Mouse (Mus musculus) brain, embryonic 14.5 days (tissue): ENCODE results near the gene Sox5. TPM values are rescaled to one million over a fixed set of nuclear protein-coding genes. Genes with fewer than 3 reads are reported as not detected.

Experiments
- DNase-seq: peaks from one replicate; pipeline ENCODE4 v3.0.0-alpha.2; 2011; ENCODE audit warnings: low read depth
- CTCF ChIP-seq: fragments of 200-500 bp; IDR thresholded peaks from 2 replicates; pipeline ENCODE4 v1.5.1; 2012; ENCODE audit warnings: inconsistent platforms, mild to moderate bottlenecking, moderate library complexity, borderline replicate concordance; ENCODE audit not compliant: insufficient read depth, insufficient read length; ENCODE audit errors: extremely low read depth
- POLR2A ChIP-seq: fragments of 200-500 bp; IDR thresholded peaks from 2 replicates; pipeline ENCODE4 v1.6.1; 2012; ENCODE audit warnings: mild to moderate bottlenecking, inconsistent platforms, borderline replicate concordance; ENCODE audit not compliant: poor library complexity, insufficient read depth, insufficient read length, severe bottlenecking; ENCODE audit errors: extremely low read depth
- polyA plus RNA-seq: library from polyadenylated mRNA; depleted of rRNA; stranded (reverse); fragments of >200 nt; gene quantifications from 2 replicates; pipeline ENCODE4 v1.2.3, GENCODE M21; 2012

Gene Sox5
- polyA plus RNA-seq, 1 experiment: 30.3 TPM

- DNase-seq: no peak
- TF ChIP-seq CTCF (no peak), POLR2A (no peak)
Observed at GRCm38 (mm10) chr6:144737786-144738185, 44.0 kb downstream of the Sox5 start.

DNA sequence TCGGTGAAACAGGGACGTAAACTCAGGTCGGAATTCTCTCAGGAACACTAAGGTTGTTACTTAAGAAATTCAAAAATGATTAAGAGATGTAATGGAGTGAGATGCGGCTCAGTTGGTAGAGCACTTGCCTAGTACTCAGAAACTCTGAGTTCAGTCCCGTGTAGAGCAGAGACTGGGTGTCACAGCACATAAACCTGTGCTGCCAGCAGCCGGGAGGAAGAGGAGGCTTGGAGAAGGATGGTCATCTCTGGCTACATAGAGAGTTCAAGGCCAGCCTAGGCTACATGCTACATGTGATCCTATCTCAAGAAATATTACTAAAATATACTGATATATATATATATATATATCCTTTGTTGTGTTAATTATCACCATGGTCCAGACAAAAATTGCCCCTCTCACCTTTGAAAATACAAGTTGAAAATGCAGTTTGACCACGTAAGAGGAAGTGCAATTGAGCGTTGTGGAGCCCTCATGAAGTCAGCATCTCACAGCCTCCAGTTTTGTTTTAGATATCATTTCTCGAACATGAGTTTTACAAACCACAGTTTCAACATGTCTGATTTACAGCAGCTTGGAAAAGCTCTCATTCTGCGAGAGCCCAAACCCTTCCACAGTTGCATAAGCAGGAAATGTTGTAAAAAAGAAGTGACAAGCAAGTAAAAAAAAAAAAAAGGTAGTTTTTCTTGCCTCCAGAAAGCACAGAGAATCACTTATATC, 50.4 kb downstream of the Sox5 start:
- peak; percentile 44 for DNase-seq
- TF ChIP-seq POLR2A: no peak
- TF ChIP-seq CTCF: no peak

- no peak for TF ChIP-seq CTCF
- TF ChIP-seq POLR2A: no peak
- no peak for DNase-seq
Observed at GRCm38 (mm10) chr6:144723530-144724144, 58.1 kb downstream of the Sox5 start.

- TF ChIP-seq CTCF (no peak), POLR2A (no peak)
- no peak for DNase-seq
Observed at GRCm38 (mm10) chr6:144723024-144723423, 58.8 kb downstream of the Sox5 start.

- DNase-seq: no peak
- no peak for TF ChIP-seq POLR2A
- no peak for TF ChIP-seq CTCF
Observed at GRCm38 (mm10) chr6:144720846-144721245, 60.9 kb downstream of the Sox5 start.

GRCm38 (mm10) chr6:144716376-144716775, 65.4 kb downstream of the Sox5 start:
- no peak for DNase-seq
- TF ChIP-seq POLR2A: no peak
- no peak for TF ChIP-seq CTCF

DNA sequence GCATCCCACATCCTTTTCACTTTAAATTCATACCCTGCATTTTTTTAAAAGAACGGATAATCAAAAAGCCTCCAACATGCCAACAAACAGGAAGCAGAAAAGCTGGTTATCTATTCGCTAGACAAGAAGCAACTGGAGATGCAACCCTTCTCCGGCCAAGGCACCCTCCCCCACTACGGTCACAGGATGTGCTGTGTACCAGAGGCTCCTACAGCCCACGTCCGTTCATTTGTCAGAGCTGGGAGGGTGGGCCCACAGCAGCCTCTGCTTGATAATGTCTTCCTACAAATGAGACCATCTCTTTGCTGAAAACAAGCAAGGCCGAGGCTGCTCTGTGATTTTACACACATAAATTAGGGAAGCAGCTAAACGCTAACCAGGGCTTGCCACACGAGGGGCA, 69.9 kb downstream of the Sox5 start:
- TF ChIP-seq CTCF (no peak), POLR2A (no peak)
- DNase-seq: peak; percentile 62

- TF ChIP-seq CTCF: no peak
- DNase-seq: no peak
Observed at GRCm38 (mm10) chr6:144710816-144711215, 71.0 kb downstream of the Sox5 start.

DNA sequence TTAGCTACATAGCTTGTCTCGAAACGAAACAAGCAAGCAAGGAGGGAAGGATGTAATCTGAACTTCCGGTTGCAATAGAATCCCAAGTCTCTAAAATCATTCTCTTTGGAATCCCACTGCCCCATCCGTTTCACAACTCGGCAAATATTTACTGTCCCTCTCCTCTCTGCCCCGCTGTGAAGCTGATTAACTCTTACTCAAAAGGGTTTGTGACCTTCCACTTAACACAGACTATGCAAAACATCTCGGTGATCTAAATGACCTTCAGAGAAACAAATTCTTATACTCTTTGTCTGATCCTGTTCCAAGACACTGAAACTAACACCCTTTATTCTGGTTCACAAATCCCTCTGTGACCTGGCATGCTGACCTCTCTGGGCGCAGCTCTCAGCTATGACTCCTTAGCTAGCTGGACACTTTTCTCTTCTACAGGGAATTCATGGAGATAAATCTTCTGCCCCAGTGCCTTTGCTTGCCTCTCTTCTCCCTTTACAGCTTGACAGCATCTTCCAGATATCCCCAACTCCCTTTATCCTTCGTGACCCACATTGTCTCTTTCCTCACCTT, 72.1 kb downstream of the Sox5 start:
- no peak for TF ChIP-seq POLR2A
- TF ChIP-seq CTCF: no peak
- no peak for DNase-seq

DNA sequence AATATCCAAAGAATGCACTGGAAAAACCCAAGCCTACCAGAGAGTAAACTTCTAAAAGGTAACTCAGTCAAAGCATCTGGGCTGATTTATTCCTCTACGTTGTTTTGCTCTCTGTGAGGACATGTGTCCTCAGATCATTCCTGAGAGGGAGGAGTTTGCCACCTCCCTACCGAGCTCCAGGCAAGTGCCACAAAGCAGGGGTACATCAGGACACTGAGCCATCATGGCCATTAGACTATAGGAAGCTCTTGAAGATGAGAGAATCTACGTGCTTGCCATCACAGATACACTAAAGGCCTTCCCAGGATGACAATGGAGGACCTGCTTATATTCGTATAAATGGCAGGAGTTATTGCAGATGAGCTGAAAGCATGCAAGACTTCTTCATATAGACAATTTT, 73.4 kb downstream of the Sox5 start:
- no peak for DNase-seq
- TF ChIP-seq POLR2A (no peak), CTCF (no peak)

- no peak for DNase-seq
Observed at GRCm38 (mm10) chr6:144707976-144708375, 73.8 kb downstream of the Sox5 start.

GRCm38 (mm10) chr6:144704962-144705361, 76.8 kb downstream of the Sox5 start:
- no peak for TF ChIP-seq CTCF
- no peak for TF ChIP-seq POLR2A
- DNase-seq: no peak

More at GRCm38 (mm10) chr6:144707976-144708375, 73.8 kb downstream of the Sox5 start:
- TF ChIP-seq CTCF: no peak
- TF ChIP-seq POLR2A: no peak
